Mouse (Mus musculus) heart, postnatal 0 days (tissue): ENCODE measurements around the gene Pdzd2.

Source experiments
- CTCF ChIP-seq: IDR thresholded peaks from 2 replicates; pipeline ENCODE4 v1.5.1; 2016; ENCODE audit warnings: antibody characterized with exemption, control low read depth, low read depth
- EP300 ChIP-seq: IDR thresholded peaks from 2 replicates; pipeline ENCODE4 v1.6.1; 2016; ENCODE audit warnings: antibody characterized with exemption, low read depth

DNA sequence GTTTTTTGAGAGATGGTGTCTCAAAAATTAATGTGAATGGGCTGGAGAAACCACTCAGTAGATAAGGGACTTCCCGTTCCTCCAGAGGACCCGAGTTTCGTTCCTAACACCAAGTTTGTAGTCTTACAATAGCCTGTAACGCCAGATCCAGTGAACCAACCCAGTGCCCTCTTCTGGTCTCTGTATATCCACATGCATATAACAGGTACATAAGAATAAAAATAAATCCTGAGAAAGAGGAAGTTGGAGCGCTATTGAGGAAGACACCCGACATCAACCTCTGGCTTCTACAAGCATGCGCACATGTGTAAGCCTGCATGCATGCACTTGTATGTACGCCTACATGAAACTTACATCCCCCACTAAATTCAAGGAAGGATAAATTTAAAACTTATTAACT is 318.8 kb downstream of the Pdzd2 start:
- TF ChIP-seq CTCF (no peak), EP300 (no peak)
